Mouse (Mus musculus): ENCODE measurements around the gene Casp2. TPM values are rescaled to one million over a fixed set of nuclear protein-coding genes. Genes with fewer than 3 reads are reported as not detected.
A peak's percentile ranks its signal among the peaks of the same experiment; 100 is the strongest.

Gene Casp2
- total and polyA plus RNA-seq, 3 experiments = 24.7 to 47.8 (median 31.6) TPM

DNA sequence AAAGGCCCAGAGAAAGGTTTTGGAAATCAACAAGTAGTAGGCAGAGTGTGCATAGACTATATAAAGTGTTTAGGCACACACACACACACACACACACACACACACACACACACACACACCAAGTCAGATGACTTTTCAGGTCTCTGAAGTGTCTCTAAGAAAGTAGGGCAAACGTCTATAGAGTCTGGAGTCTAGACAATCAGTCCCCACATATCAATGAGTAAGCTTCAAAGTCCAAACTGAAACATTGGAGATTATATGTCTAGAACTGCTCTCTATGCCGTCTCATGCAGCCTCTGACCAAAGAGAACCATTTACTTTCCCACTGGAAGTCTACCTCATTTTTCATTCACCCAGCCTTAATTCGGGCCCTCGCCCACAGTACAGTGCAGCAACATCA lies 39.7 kb upstream of the Casp2 start:
- in situ Hi-C loops (cut with MboI; ENCODE audit: low pct_ligation_motif_present, low pct_unique_long_range_greater_than_20kb, low sequenced_read_pairs) (loop anchor here (25.0 kb wide), 1 partner anchor 362 kb away; the partner anchor contains the start of gene Tcaf3), dilution Hi-C loops (cut with MboI; ENCODE audit: extremely low pct_ligation_motif_present, extremely low pct_unique_long_range_greater_than_20kb, low sequenced_read_pairs) (no loop called here)
- DNase-seq (ENCODE audit: extremely low read depth) = no peak
- Histone ChIP-seq H3K4me3 (replicated peaks in 1 of 3; ENCODE audit: low read depth in 2 of 3, low read length in 2 of 3, poor library complexity in 1 of 3) (no peak overlapping the region), H3K9ac (ENCODE audit: insufficient read depth, low read depth) (no peak overlapping the region), H3K27ac (ENCODE audit: insufficient read depth, low read depth) (no peak overlapping the region), H3K36me3 (replicated peaks in 1 of 2; ENCODE audit: control insufficient read depth in 1 of 2, insufficient read depth in 1 of 2, low read length in 1 of 2) (no peaks in the 10 kb centered on the region), H3K27me3 (replicated peaks) (no peaks in the 10 kb centered on the region), H3K4me2 (ENCODE audit: insufficient read depth, low read depth, poor library complexity, severe bottlenecking) (no peak overlapping the region), H3K79me2 (replicated peaks; ENCODE audit: control insufficient read depth, extremely low read depth, insufficient read depth, poor library complexity, severe bottlenecking) (no peaks in the 10 kb centered on the region), H3K9me3 (replicated peaks; ENCODE audit: low read length) (no peaks in the 10 kb centered on the region), H3K4me1 (ENCODE audit: control insufficient read depth in 1 of 2, insufficient read depth in 2 of 2) (no peaks in the 10 kb centered on the region)
- no peak for TF ChIP-seq ZMIZ1 (IDR thresholded peaks at IDR 0.05; ENCODE audit: low read depth, low read length)
- no peak for TF ChIP-seq MAFK (IDR thresholded peaks at IDR 0.05; ENCODE audit: insufficient replicate concordance, low read length)
- TF ChIP-seq MXI1 (IDR thresholded peaks at IDR 0.05; ENCODE audit: low read depth, low read length) = no peak
- no peak for TF ChIP-seq UBTF (IDR thresholded peaks at IDR 0.05; ENCODE audit: low read depth, low read length)
- TF ChIP-seq ETS1 (conservative IDR thresholded peaks at IDR 0.05; ENCODE audit: low read depth, low read length) = no peak
- TF ChIP-seq ZC3H11A (IDR thresholded peaks at IDR 0.05; ENCODE audit: low read depth, low read length) = no peak
- TF ChIP-seq GABPA (IDR thresholded peaks at IDR 0.05; ENCODE audit: insufficient replicate concordance, low read depth, low read length) = no peak
- TF ChIP-seq ZKSCAN1 (IDR thresholded peaks at IDR 0.05; ENCODE audit: borderline replicate concordance, low read depth, low read length) = no peak
- no peak for TF ChIP-seq E2F4 (IDR thresholded peaks at IDR 0.05; ENCODE audit: insufficient replicate concordance, low read depth, low read length)
- TF ChIP-seq MYC (IDR thresholded peaks at IDR 0.05; ENCODE audit: low read depth, low read length) = no peak
- TF ChIP-seq CTCF (conservative IDR thresholded peaks at IDR 0.05 in 1 of 2, IDR thresholded peaks at IDR 0.05 in 1 of 2; ENCODE audit: low read depth in 2 of 2, low read length in 2 of 2) = no peak

DNA sequence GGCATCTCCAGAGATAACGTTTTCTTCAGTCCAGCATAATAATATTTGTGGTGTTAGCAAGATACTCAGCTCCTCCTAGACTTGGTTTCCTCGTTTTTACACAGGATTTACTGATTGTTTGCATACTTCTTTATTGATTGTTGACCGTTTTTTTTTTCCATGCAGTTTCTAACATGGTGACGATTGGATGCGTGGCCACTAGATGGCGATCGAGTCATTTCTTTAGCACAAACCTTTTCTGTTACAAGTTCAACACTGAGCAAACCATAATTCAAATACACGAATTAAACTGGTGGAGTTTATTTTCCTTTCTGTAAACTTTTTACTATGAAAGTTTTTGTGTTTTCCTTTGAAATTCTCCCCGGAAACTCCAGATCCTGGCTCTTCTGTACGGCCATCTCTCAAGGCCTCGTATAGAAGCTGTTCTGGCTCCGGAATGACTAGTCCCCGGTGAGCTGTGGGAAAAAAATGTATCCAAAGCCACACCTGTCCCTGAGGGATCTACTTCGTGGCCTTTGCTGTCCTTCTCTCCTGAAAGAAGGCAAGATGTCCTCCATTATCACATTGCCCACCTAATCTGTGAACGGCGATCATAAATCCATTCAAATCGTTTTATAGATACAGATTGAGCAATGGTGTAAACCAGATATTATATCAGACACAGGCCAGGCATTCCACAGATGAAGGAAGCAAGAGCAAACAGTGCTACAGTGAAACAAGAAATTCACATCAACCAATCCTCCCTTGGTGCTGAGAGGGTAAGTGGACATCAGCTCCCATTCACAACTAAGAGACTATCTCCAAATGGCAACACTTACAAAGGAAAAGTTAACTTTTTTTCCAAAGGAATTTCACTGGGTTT lies 37.3 kb upstream of the Casp2 start:
- Histone ChIP-seq H3K9ac (ENCODE audit: insufficient read depth, low read depth) (no peak overlapping the region), H3K27ac (ENCODE audit: insufficient read depth, low read depth) (no peak overlapping the region), H3K9me3 (replicated peaks; ENCODE audit: low read length) (no peaks in the 10 kb centered on the region), H3K4me1 (ENCODE audit: control insufficient read depth in 1 of 2, insufficient read depth in 2 of 2) (no peaks in the 10 kb centered on the region), H3K4me3 (replicated peaks in 1 of 3; ENCODE audit: low read depth in 2 of 3, low read length in 2 of 3, poor library complexity in 1 of 3) (no peak overlapping the region), H3K36me3 (replicated peaks in 1 of 2; ENCODE audit: control insufficient read depth in 1 of 2, insufficient read depth in 1 of 2, low read length in 1 of 2) (no peaks in the 10 kb centered on the region), H3K4me2 (ENCODE audit: insufficient read depth, low read depth, poor library complexity, severe bottlenecking) (peak overlapping the region; percentile 44; the same call in 1 of the 2 replicates), H3K79me2 (replicated peaks; ENCODE audit: control insufficient read depth, extremely low read depth, insufficient read depth, poor library complexity, severe bottlenecking) (no peaks in the 10 kb centered on the region), H3K27me3 (replicated peaks) (no peaks in the 10 kb centered on the region)
- peak; percentile 67 for DNase-seq (ENCODE audit: extremely low read depth)
- dilution Hi-C loops (cut with MboI; ENCODE audit: extremely low pct_ligation_motif_present, extremely low pct_unique_long_range_greater_than_20kb, low sequenced_read_pairs) = no loop called here
- in situ Hi-C loops (cut with MboI; ENCODE audit: low pct_ligation_motif_present, low pct_unique_long_range_greater_than_20kb, low sequenced_read_pairs) = loop anchor here (25.0 kb wide), 1 partner anchor 360 kb away; the partner anchor contains the start of gene Tcaf3
- TF ChIP-seq USF2 (conservative IDR thresholded peaks at IDR 0.05; ENCODE audit: low read depth, low read length) (no peak), TCF12 (IDR thresholded peaks at IDR 0.05; ENCODE audit: low read depth, low read length) (no peak), ZMIZ1 (IDR thresholded peaks at IDR 0.05; ENCODE audit: low read depth, low read length) (no peak), CHD1 (IDR thresholded peaks at IDR 0.05; ENCODE audit: low read depth, low read length) (no peak), KAT2A (IDR thresholded peaks at IDR 0.05; ENCODE audit: insufficient replicate concordance, low read length) (no peak), RCOR1 (conservative IDR thresholded peaks at IDR 0.05; ENCODE audit: low read depth, low read length) (no peak), NRF1 (IDR thresholded peaks at IDR 0.05; ENCODE audit: low read depth, low read length) (no peak), CTCF (conservative IDR thresholded peaks at IDR 0.05 in 1 of 2, IDR thresholded peaks at IDR 0.05 in 1 of 2; ENCODE audit: low read depth in 2 of 2, low read length in 2 of 2) (peak; percentile 45 to 93), ELF1 (IDR thresholded peaks at IDR 0.05; ENCODE audit: low read depth, low read length) (no peak), E2F4 (IDR thresholded peaks at IDR 0.05; ENCODE audit: insufficient replicate concordance, low read depth, low read length) (no peak), USF1 (IDR thresholded peaks at IDR 0.05; ENCODE audit: low read depth, low read length) (no peak), GABPA (IDR thresholded peaks at IDR 0.05; ENCODE audit: insufficient replicate concordance, low read depth, low read length) (no peak), JUND (conservative IDR thresholded peaks at IDR 0.05; ENCODE audit: low read depth, low read length) (no peak), HCFC1 (IDR thresholded peaks at IDR 0.05; ENCODE audit: low read depth, low read length) (no peak), ETS1 (conservative IDR thresholded peaks at IDR 0.05; ENCODE audit: low read depth, low read length) (no peak), JUN (IDR thresholded peaks at IDR 0.05; ENCODE audit: insufficient read depth, low read depth, low read length) (no peak), IRF4 (IDR thresholded peaks at IDR 0.05; ENCODE audit: low read depth, low read length) (no peak), ZKSCAN1 (IDR thresholded peaks at IDR 0.05; ENCODE audit: borderline replicate concordance, low read depth, low read length) (no peak), MAX (IDR thresholded peaks at IDR 0.05; ENCODE audit: low read length) (no peak), MAZ (IDR thresholded peaks at IDR 0.05; ENCODE audit: low read depth, low read length) (no peak), PAX5 (IDR thresholded peaks at IDR 0.05; ENCODE audit: low read length) (no peak), MAFK (IDR thresholded peaks at IDR 0.05; ENCODE audit: insufficient replicate concordance, low read length) (no peak), RAD21 (IDR thresholded peaks at IDR 0.05; ENCODE audit: low read depth, low read length) (peak; percentile 90), POLR2AphosphoS2 (IDR thresholded peaks at IDR 0.05; ENCODE audit: low read depth, low read length) (no peak), NELFE (IDR thresholded peaks at IDR 0.05; ENCODE audit: low read depth, low read length) (no peak)
